Mouse (Mus musculus) intestine, postnatal 0 days (tissue): Measurements from ENCODE around the gene Samd9l. TPM values are rescaled to one million over a fixed set of nuclear protein-coding genes. Genes with fewer than 3 reads are reported as not detected.
"Not testable (repeated sequence)": the region's sequence is repeated elsewhere in the genome, so short reads cannot be mapped to it uniquely, and the experiment has no call there.

Source experiments
- ATAC-seq: fragments of 200-750 bp; cut with Nextera tagmentation; 2 replicates; pipeline ENCODE4 v1.8.0; 2017; ENCODE audit warnings: mild to moderate bottlenecking, moderate TSS enrichment, moderate library complexity
- H3K27ac ChIP-seq: fragments of 300-500 bp; sonication (generic); 2 replicates; pipeline ENCODE4 v1.5.1; 2014; ENCODE audit warnings: mild to moderate bottlenecking, low read depth, low read length, moderate library complexity
- H3K27me3 ChIP-seq: fragments of 300-500 bp; sonication (generic); replicated peaks from 2 replicates; pipeline ENCODE4 v1.6.1; 2014; ENCODE audit warnings: low read length, mixed read lengths; ENCODE audit not compliant: control insufficient read depth, insufficient read depth
- H3K36me3 ChIP-seq: fragments of 300-500 bp; sonication (generic); 2 replicates; pipeline ENCODE4 v1.6.1; 2014; ENCODE audit warnings: mild to moderate bottlenecking, moderate library complexity; ENCODE audit not compliant: control insufficient read depth, insufficient read depth
- H3K4me1 ChIP-seq: fragments of 300-500 bp; sonication (generic); replicated peaks from 2 replicates; pipeline ENCODE4 v1.6.1; 2014; ENCODE audit warnings: antibody characterized with exemption, low read length, mixed read lengths; ENCODE audit not compliant: control insufficient read depth, insufficient read depth
- H3K4me2 ChIP-seq: fragments of 300-500 bp; sonication (generic); replicated peaks from 2 replicates; pipeline ENCODE4 v1.6.1; 2014; ENCODE audit warnings: low read depth, mild to moderate bottlenecking, moderate library complexity
- H3K4me3 ChIP-seq: fragments of 300-500 bp; sonication (generic); 2 replicates; pipeline ENCODE4 v1.5.1; 2014; ENCODE audit warnings: low read depth, low read length
- H3K9ac ChIP-seq: fragments of 300-500 bp; sonication (generic); 2 replicates; pipeline ENCODE4 v1.6.1; 2014; ENCODE audit warnings: mild to moderate bottlenecking, low read depth, low read length
- H3K9me3 ChIP-seq: fragments of 300-500 bp; sonication (generic); 2 replicates; pipeline ENCODE4 v1.6.1; 2016; ENCODE audit warnings: mixed run types; ENCODE audit not compliant: control insufficient read depth
- CTCF ChIP-seq: sonication (generic); IDR thresholded peaks from 2 replicates; pipeline ENCODE4 v1.5.1; 2016; ENCODE audit warnings: low read depth, mild to moderate bottlenecking, control low read depth, antibody characterized with exemption, moderate library complexity
- WGBS: fragments of 180-500 bp; shearing (Covaris S2); extraction: QIAGEN DNeasy Blood & Tissue Kit; methylation state at CpG from one replicate; pipeline ENCODE4 v1.1.7; 2014; 5-methylcytosine and 5-hydroxymethylcytosine counted together
- polyA plus RNA-seq: library from polyadenylated mRNA; unstranded; fragments of >200 nt; fragmentation: Nextera tagmentation; extraction: Ambion mirVana; gene quantifications from 2 replicates; pipeline ENCODE4 v1.2.1, GENCODE M21; 2015

Gene Samd9l
- polyA plus RNA-seq, 1 experiment from 2014 or later, result 26.1 TPM

DNA sequence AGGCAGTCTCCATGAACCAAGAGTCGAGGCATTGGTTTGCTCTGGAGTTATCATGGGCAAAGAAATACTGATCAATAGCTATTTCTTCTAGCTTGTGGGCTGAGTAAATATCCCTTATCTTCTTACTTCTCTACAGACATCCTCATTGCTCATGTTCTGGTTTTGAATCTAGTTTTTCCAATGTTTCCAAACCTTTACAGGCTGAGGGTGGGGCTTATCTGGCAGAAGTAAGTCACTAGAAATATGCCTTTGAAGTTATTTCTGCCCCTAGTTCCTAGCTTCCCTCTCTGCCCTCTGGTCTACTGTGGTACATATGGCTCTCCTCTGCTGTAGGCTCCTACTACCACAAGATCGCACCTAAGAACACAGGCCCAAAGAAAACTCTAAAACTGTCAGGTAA, 20.2 kb downstream of the Samd9l start:
- no peak overlapping the region for H3K9ac ChIP-seq
- H3K4me2 ChIP-seq, result no peak overlapping the region
- peaks cover 23% of the 10 kb centered on the region for H3K36me3 ChIP-seq
- no peak overlapping the region for H3K27ac ChIP-seq
- no peaks in the 10 kb centered on the region for H3K27me3 ChIP-seq
- no peak for ATAC-seq
- H3K4me3 ChIP-seq, result no peak overlapping the region
- WGBS, result 59% methylated on average over 2 of the region's 2 CpGs
- H3K4me1 ChIP-seq, result no peaks in the 10 kb centered on the region
- no peaks in the 10 kb centered on the region for H3K9me3 ChIP-seq
- TF ChIP-seq CTCF, result no peak

DNA sequence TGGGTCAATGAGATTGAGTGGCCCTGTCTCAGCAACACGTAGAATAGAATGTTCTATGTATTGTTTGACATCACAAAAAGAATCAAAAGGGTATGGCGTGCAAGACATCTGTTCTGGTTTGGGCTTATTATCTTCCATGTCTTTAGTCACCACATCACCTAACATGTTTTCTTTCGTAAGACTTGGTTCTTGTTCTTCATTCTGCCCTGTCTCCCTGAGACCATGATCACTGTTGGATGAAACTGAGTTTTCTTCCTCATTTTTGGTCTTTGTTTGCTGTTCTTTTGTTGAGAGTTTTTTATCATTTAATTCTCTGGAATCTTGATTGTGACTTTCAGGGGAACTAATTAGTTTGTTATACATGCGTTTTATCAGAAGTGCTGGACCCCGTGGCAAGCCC, 22.7 kb downstream of the Samd9l start:
- Histone ChIP-seq H3K36me3 (peaks cover 35% of the 10 kb centered on the region), H3K27me3 (no peaks in the 10 kb centered on the region), H3K4me1 (no peaks in the 10 kb centered on the region), H3K9me3 (no peaks in the 10 kb centered on the region), H3K4me2 (no peak overlapping the region), H3K27ac (no peak overlapping the region), H3K9ac (no peak overlapping the region), H3K4me3 (no peak overlapping the region)
- no peak for ATAC-seq
- no peak for TF ChIP-seq CTCF
- 97% methylated on average over 5 of the region's 5 CpGs for WGBS

DNA sequence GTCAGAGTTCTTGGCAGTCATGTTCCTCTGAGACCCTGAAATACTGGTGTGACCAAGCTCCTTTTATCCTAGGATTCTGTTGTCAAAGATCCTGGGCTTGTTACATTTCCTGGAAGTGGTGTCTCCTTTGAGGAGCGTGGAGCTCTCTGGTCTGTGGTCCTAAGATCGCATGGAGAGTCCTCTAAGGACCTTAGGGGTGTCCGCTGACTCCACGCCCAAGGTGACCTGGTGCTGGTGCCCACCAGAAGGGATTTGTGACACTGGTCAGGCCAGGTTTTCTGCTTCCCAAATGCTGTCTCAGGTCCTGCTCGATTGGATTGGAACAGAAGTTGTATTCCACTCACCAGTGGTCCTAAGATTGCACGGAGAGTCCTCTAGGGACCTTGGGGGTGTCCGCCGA, 29.8 kb downstream of the Samd9l start:
- no peak overlapping the region for H3K27ac ChIP-seq
- H3K4me2 ChIP-seq, result no peak overlapping the region
- H3K9me3 ChIP-seq, result no peaks in the 10 kb centered on the region
- H3K9ac ChIP-seq, result no peak overlapping the region
- H3K4me3 ChIP-seq, result no peak overlapping the region
- 90% methylated on average over 8 of the region's 8 CpGs for WGBS
- H3K27me3 ChIP-seq, result no peaks in the 10 kb centered on the region
- no peaks in the 10 kb centered on the region for H3K4me1 ChIP-seq
- peaks cover 13% of the 10 kb centered on the region for H3K36me3 ChIP-seq
- no peak for TF ChIP-seq CTCF
- ATAC-seq, result no peak

DNA sequence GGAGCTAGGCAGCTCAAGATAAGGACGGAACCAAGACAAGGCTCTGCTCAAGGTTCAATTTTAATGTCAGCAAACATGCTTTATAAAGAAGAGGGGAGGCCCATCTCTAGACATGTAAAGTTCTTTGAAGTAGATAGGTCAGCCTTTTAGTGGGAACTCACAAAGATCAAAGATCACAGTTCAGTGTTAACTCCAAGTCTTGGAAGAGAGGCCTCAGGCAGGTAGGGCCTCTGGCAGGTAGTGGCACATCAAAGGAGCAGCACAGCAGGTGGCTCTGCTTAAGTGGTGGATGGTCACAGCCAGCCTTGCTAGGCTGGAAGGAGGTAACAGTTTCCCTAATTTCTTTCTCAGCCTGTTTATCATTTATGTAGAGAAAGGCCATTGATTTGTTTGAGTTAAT, 33.8 kb downstream of the Samd9l start:
- WGBS, result 38% methylated on average over 1 of the region's 1 CpGs
- peak; percentile 84 for ATAC-seq
- H3K4me1 ChIP-seq, H3K4me3 ChIP-seq, H3K27ac ChIP-seq, H3K27me3 ChIP-seq, H3K9ac ChIP-seq, H3K4me2 ChIP-seq, H3K36me3 ChIP-seq, H3K9me3 ChIP-seq: not testable (repeated sequence)

DNA sequence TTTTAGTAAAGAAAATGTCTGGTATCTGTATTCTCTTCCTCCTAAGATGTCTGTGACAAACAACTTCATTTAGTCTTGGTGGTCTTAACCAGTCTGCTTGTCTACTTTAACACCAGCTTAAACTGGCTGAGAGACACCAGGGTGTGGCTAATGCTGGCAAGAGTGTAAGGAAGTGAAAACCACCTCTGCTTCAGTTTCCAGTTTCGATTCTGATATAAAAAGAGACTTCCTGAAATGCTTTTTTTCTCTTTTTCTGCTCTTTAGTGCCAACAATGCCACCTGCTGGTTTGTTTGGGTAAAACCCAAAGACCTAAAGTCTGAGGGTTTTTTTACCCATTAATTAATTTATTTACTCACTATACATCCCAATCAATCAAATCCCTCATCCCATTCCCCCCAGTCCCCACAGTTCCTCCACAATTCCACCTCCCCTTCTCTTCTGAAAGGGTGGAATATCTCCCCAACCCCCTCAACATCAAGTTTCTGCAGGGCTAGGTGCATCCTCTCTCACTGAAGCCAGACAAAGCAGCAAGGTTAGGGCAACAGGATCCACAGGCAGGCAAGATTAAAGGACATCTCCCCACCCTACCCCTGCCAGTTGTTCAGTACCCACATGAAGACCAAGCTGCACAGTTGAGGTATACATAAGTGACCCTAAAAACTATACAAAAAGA, 53.3 kb downstream of the Samd9l start:
- H3K4me3 ChIP-seq, H3K9me3 ChIP-seq, H3K36me3 ChIP-seq, H3K27ac ChIP-seq, H3K4me1 ChIP-seq, H3K9ac ChIP-seq, H3K27me3 ChIP-seq: not testable (repeated sequence)
- 3% methylated on average over 1 of the region's 1 CpGs for WGBS
- peak; percentile 65 for ATAC-seq
- H3K4me2 ChIP-seq, result peak overlapping the region; percentile 44; the same call in 1 of the 2 replicates
- peak; percentile 72 for TF ChIP-seq CTCF

DNA sequence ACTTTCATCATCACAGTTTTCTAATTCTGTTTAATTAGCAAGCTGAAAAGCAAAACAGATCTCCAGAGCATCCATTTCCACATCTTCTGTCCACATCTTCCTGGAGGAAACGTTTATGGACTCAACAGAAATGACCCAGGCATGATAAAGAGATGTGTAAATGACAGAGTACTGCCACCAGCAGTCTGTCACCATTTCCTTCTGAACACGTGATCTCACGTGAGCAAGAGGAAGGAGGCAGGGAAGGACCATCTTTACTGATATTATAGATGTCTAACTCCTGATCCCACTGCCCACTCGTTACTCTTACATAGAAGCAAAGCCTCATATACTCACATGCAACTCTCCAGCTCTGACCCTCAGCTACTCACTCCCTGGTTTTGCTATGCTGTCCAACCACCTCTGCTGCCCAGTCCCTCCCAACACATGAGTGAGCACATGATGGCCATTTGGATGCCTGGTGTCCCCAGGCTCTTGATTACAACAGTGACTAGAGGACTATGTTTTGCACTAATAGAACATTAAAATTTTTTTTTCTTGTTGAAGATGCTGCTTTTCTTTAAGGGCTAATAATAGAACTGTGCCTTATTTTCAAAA, 54.2 kb downstream of the Samd9l start:
- H3K9ac ChIP-seq, H3K9me3 ChIP-seq, H3K4me1 ChIP-seq, H3K27ac ChIP-seq, H3K27me3 ChIP-seq, H3K36me3 ChIP-seq: not testable (repeated sequence)
- peak overlapping the region; percentile 44 for H3K4me2 ChIP-seq
- ATAC-seq, result peak; percentile 30; the same call in 1 of the 2 replicates
- WGBS, result no CpG with 5 or more reads among the region's 4 CpGs
- H3K4me3 ChIP-seq, result peak overlapping the region; percentile 14; the same call in 1 of the 2 replicates

DNA sequence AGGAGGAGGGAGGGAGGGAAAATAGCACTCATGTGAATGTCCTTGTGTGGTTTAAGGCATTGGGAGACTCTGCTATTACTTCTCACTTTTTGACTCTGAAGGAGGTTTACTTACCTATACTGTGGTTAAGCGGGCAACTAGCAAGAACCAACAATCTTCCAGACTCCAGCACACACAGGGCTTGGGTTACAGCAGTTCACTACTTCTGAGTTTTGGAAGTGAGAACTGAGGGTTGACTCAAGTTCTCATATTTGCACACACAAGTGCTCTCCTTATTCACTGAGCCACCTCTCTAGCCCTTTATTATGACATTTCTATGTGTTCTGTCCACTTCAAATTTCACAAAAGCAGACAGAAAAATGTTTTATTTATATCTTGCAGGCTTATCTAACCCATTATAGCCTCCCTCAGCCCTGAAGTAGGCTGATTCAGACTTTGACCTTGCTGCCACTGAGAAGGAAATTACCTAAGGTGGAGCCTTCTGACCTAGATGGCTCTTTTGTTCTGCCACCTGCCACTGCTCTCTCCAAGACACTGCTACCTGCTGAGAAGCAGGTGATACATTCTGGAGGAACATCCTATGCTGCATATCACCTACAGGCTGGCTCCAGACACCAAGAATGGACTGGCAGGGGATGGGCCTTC, 55.6 kb downstream of the Samd9l start:
- peak overlapping the region; percentile 56 for H3K4me2 ChIP-seq
- not testable (repeated sequence) for H3K27me3 ChIP-seq

More for the DNA sequence above, 55.6 kb downstream of the Samd9l start:
- H3K4me3 ChIP-seq, result 0 out of 2 replicates have a peak overlapping the region, but pooled peaks have one; percentile 7
- ATAC-seq, result peak; percentile 73
- not testable (repeated sequence) for H3K9me3 ChIP-seq, H3K4me1 ChIP-seq, H3K36me3 ChIP-seq, H3K9ac ChIP-seq
- H3K27ac ChIP-seq, result peak overlapping the region; percentile 84
- 48% methylated on average over 1 of the region's 1 CpGs for WGBS
